Mouse (Mus musculus) stomach, postnatal 0 days (tissue): ENCODE data around the gene Clp1. TPM values are rescaled to one million over a fixed set of nuclear protein-coding genes. Genes with fewer than 3 reads are reported as not detected.

Source experiments
- ATAC-seq: fragments of 200-750 bp; cut with Nextera tagmentation; 2 replicates; pipeline ENCODE4 v1.8.0; 2017; ENCODE audit not compliant: low FRiP score, low TSS enrichment
- DNase-seq: peaks from one replicate; pipeline ENCODE4 v3.0.0-alpha.2; 2016; ENCODE audit warnings: low spot score
- H3K27ac ChIP-seq: fragments of 300-500 bp; sonication (generic); replicated peaks from 2 replicates; pipeline ENCODE4 v1.5.1; 2014; ENCODE audit warnings: mild to moderate bottlenecking, control low read depth
- H3K27me3 ChIP-seq: fragments of 300-500 bp; sonication (generic); 2 replicates; pipeline ENCODE4 v1.6.1; 2014; ENCODE audit warnings: low read length; ENCODE audit not compliant: control insufficient read depth, insufficient read depth
- H3K36me3 ChIP-seq: fragments of 300-500 bp; sonication (generic); 2 replicates; pipeline ENCODE4 v1.6.1; 2014; ENCODE audit warnings: low read length, mixed read lengths; ENCODE audit not compliant: control insufficient read depth, insufficient read depth
- H3K4me1 ChIP-seq: fragments of 300-500 bp; sonication (generic); replicated peaks from 2 replicates; pipeline ENCODE4 v1.6.1; 2014; ENCODE audit warnings: antibody characterized with exemption; ENCODE audit not compliant: control insufficient read depth, insufficient read depth
- H3K4me2 ChIP-seq: fragments of 300-500 bp; sonication (generic); replicated peaks from 2 replicates; pipeline ENCODE4 v1.6.1; 2014; ENCODE audit warnings: low read depth, mild to moderate bottlenecking, control low read depth, moderate library complexity
- H3K4me3 ChIP-seq: fragments of 300-500 bp; sonication (generic); 2 replicates; pipeline ENCODE4 v1.5.1; 2014; ENCODE audit warnings: low read depth, low read length, control low read depth
- H3K9ac ChIP-seq: fragments of 300-500 bp; sonication (generic); 2 replicates; pipeline ENCODE4 v1.6.1; 2014; ENCODE audit warnings: mild to moderate bottlenecking, low read length, control low read depth, mixed read lengths
- H3K9me3 ChIP-seq: fragments of 300-500 bp; sonication (generic); 2 replicates; pipeline ENCODE4 v1.6.1; 2016; ENCODE audit warnings: low read length; ENCODE audit not compliant: control insufficient read depth
- CTCF ChIP-seq: IDR thresholded peaks from 2 replicates; pipeline ENCODE4 v1.5.1; 2016; ENCODE audit warnings: antibody characterized with exemption, low read depth, mild to moderate bottlenecking, moderate library complexity
- EP300 ChIP-seq: optimal IDR thresholded peaks from 2 replicates; pipeline ENCODE3; 2016; ENCODE audit warnings: antibody characterized with exemption
- WGBS: fragments of 180-500 bp; shearing (Covaris S2); extraction: QIAGEN DNeasy Blood & Tissue Kit; methylation state at CpG from one replicate; pipeline ENCODE4 v1.1.7; 2014; 5-methylcytosine and 5-hydroxymethylcytosine counted together
- polyA plus RNA-seq: library from polyadenylated mRNA; unstranded; fragments of >200 nt; fragmentation: Nextera tagmentation; extraction: Ambion mirVana; gene quantifications from 2 replicates; pipeline ENCODE4 v1.2.1, GENCODE M21; 2015

Clp1 gene
- polyA plus RNA-seq, 1 experiment from 2014 or later = 16.5 TPM

GRCm38 (mm10) chr2:84714811-84715561 is 12.2 kb downstream of the Clp1 start, which contains the start of gene Zdhhc5:
Gene Zdhhc5 (minus strand): TSS chr2:84715180.
- peak within 1 kb of the TSS; percentile 79 for H3K4me2 ChIP-seq
- WGBS = under 1% methylated on average over 75 of the region's 107 CpGs
- TF ChIP-seq EP300 = no peak

GRCm38 (mm10) chr2:84714422-84714810 is 12.7 kb downstream of the Clp1 start:
- ATAC-seq (no peak), DNase-seq (no peak)
- Histone ChIP-seq H3K4me3 (peak overlapping the region; percentile 93), H3K9me3 (no peaks in the 10 kb centered on the region), H3K4me1 (no peaks in the 10 kb centered on the region), H3K9ac (peak overlapping the region; percentile 93), H3K36me3 (peaks cover 3% of the 10 kb centered on the region; the same call in 1 of the 2 replicates), H3K27ac (peak overlapping the region; percentile 97), H3K27me3 (no peaks in the 10 kb centered on the region), H3K4me2 (peak overlapping the region; percentile 72)
- TF ChIP-seq CTCF (no peak), EP300 (no peak)
- 2% methylated on average over 19 of the region's 26 CpGs for WGBS

More at GRCm38 (mm10) chr2:84714811-84715561, 12.2 kb downstream of the Clp1 start, which contains the start of gene Zdhhc5:
- Histone ChIP-seq H3K36me3 (peaks cover 3% of the 10 kb centered on the region; the same call in 1 of the 2 replicates), H3K27ac (peak within 1 kb of the TSS; percentile 97), H3K27me3 (no peaks in the 10 kb centered on the region), H3K9ac (peak within 1 kb of the TSS; percentile 93), H3K9me3 (no peaks in the 10 kb centered on the region), H3K4me1 (no peaks in the 10 kb centered on the region), H3K4me3 (peak within 1 kb of the TSS; percentile 93)
- peak; percentile 99 for DNase-seq
- peak; percentile 98 for ATAC-seq

GRCm38 (mm10) chr2:84711898-84712297 is 15.3 kb downstream of the Clp1 start:
- no peak for TF ChIP-seq CTCF
- TF ChIP-seq EP300 = no peak
- WGBS = 85% methylated on average over 2 of the region's 2 CpGs

GRCm38 (mm10) chr2:84707523-84707922 is 19.6 kb downstream of the Clp1 start:
- ATAC-seq (no peak), DNase-seq (no peak)
- H3K4me1 ChIP-seq = no peaks in the 10 kb centered on the region
- no peak for TF ChIP-seq CTCF
- TF ChIP-seq EP300 = no peak
- H3K9ac ChIP-seq = no peak overlapping the region
- no peak overlapping the region for H3K27ac ChIP-seq
- WGBS = 68% methylated on average over 1 of the region's 1 CpGs
- no peaks in the 10 kb centered on the region for H3K27me3 ChIP-seq
- no peak overlapping the region for H3K4me2 ChIP-seq
- H3K4me3 ChIP-seq = no peak overlapping the region
- H3K36me3 ChIP-seq = peaks cover 3% of the 10 kb centered on the region; the same call in 1 of the 2 replicates
- H3K9me3 ChIP-seq = no peaks in the 10 kb centered on the region

More at GRCm38 (mm10) chr2:84711898-84712297, 15.3 kb downstream of the Clp1 start:
- Histone ChIP-seq H3K27me3 (no peaks in the 10 kb centered on the region), H3K9ac (no peak overlapping the region), H3K4me1 (no peaks in the 10 kb centered on the region), H3K4me3 (no peak overlapping the region), H3K9me3 (no peaks in the 10 kb centered on the region), H3K4me2 (no peak overlapping the region), H3K27ac (no peak overlapping the region), H3K36me3 (peaks cover 3% of the 10 kb centered on the region; the same call in 1 of the 2 replicates)
- ATAC-seq (no peak), DNase-seq (no peak)

- no peak for TF ChIP-seq EP300
- TF ChIP-seq CTCF = no peak
- Histone ChIP-seq H3K27ac (peak overlapping the region; percentile 77), H3K9ac (no peak overlapping the region), H3K36me3 (peaks cover 2% of the 10 kb centered on the region; the same call in 1 of the 2 replicates), H3K4me1 (no peaks in the 10 kb centered on the region), H3K4me2 (0 out of 2 replicates have a peak overlapping the region, but pooled peaks have one; percentile 23), H3K27me3 (no peaks in the 10 kb centered on the region), H3K9me3 (no peaks in the 10 kb centered on the region), H3K4me3 (no peak overlapping the region)
- 67% methylated on average over 1 of the region's 1 CpGs for WGBS
- ATAC-seq (peak; percentile 75), DNase-seq (no peak)
Measured at GRCm38 (mm10) chr2:84705295-84705694, 21.9 kb downstream of the Clp1 start.

GRCm38 (mm10) chr2:84704329-84704728 is 22.8 kb downstream of the Clp1 start:
- ATAC-seq (peak; percentile 88), DNase-seq (no peak)
- no peaks in the 10 kb centered on the region for H3K27me3 ChIP-seq
- no peaks in the 10 kb centered on the region for H3K9me3 ChIP-seq
- no peaks in the 10 kb centered on the region for H3K36me3 ChIP-seq
- TF ChIP-seq CTCF = no peak
- H3K4me3 ChIP-seq = no peak overlapping the region
- peak overlapping the region; percentile 77 for H3K27ac ChIP-seq
- no peak overlapping the region for H3K9ac ChIP-seq
- WGBS = 75% methylated on average over 5 of the region's 5 CpGs
- no peak overlapping the region for H3K4me2 ChIP-seq
- H3K4me1 ChIP-seq = no peaks in the 10 kb centered on the region
